Mouse (Mus musculus) ES-E14 (cell line): ENCODE data around the gene Eps8l1. TPM values are rescaled to one million over a fixed set of nuclear protein-coding genes. Genes with fewer than 3 reads are reported as not detected.

ENCODE experiments used
- DNase-seq: peaks from one replicate; pipeline ENCODE4 v3.0.0-alpha.2; 2013; ENCODE audit warnings: low read depth, low spot score
- H3K27ac ChIP-seq: 2 replicates; pipeline ENCODE4 v1.5.1; 2012; ENCODE audit warnings: low read depth, mild to moderate bottlenecking, low read length, moderate library complexity, mixed read lengths; ENCODE audit not compliant: poor library complexity, insufficient read depth, severe bottlenecking
- H3K36me3 ChIP-seq: 2 replicates; pipeline ENCODE4 v1.6.1; 2012; ENCODE audit warnings: mild to moderate bottlenecking, low read length, moderate library complexity, mixed read lengths; ENCODE audit not compliant: control insufficient read depth, poor library complexity, insufficient read depth, severe bottlenecking
- H3K4me1 ChIP-seq, 2 experiments: fragments of 150-350 bp in 1 of 2; sonication (generic) in 1 of 2; 2 replicates each; pipeline ENCODE4 v1.6.1; 2012; ENCODE audit warnings: low read length in 2 of 2, mild to moderate bottlenecking in 1 of 2, mixed read lengths in 1 of 2; ENCODE audit not compliant: control insufficient read depth in 2 of 2, insufficient read depth in 2 of 2, poor library complexity in 1 of 2
- H3K4me3 ChIP-seq, 2 experiments: fragments of 150-350 bp in 1 of 2; sonication (generic) in 1 of 2; 2 replicates each; pipeline ENCODE4 v1.5.1; 2012; ENCODE audit warnings: low read length in 2 of 2, low read depth in 1 of 2, mild to moderate bottlenecking in 1 of 2, mixed read lengths in 1 of 2; ENCODE audit not compliant: insufficient read depth in 1 of 2, poor library complexity in 1 of 2, severe bottlenecking in 1 of 2
- H3K9ac ChIP-seq: 2 replicates; pipeline ENCODE4 v1.6.1; 2012; ENCODE audit warnings: low read depth, mild to moderate bottlenecking, low read length, mixed read lengths; ENCODE audit not compliant: poor library complexity, insufficient read depth, severe bottlenecking
- H3K9me3 ChIP-seq: fragments of 150-350 bp; sonication (generic); 2 replicates; pipeline ENCODE4 v1.6.1; 2012; ENCODE audit warnings: low read depth, mild to moderate bottlenecking, low read length; ENCODE audit not compliant: control insufficient read depth, insufficient read depth
- CHD2 ChIP-seq: IDR thresholded peaks from 2 replicates; pipeline ENCODE4 v1.6.1; 2014; ENCODE audit warnings: mild to moderate bottlenecking, low read depth, low read length, inconsistent platforms
- HCFC1 ChIP-seq: IDR thresholded peaks from 2 replicates; pipeline ENCODE4 v1.6.1; 2012; ENCODE audit warnings: low read length, inconsistent platforms, borderline replicate concordance; ENCODE audit not compliant: insufficient read depth
- MAFK ChIP-seq: IDR thresholded peaks from 2 replicates; pipeline ENCODE4 v1.6.1; 2014; ENCODE audit warnings: mild to moderate bottlenecking, low read depth, low read length, inconsistent platforms; ENCODE audit not compliant: insufficient read depth
- ZC3H11A ChIP-seq: IDR thresholded peaks from 2 replicates; pipeline ENCODE4 v1.6.1; 2012; ENCODE audit warnings: low read depth, mild to moderate bottlenecking, inconsistent platforms, low read length, borderline replicate concordance
- ZNF384 ChIP-seq: IDR thresholded peaks from 2 replicates; pipeline ENCODE4 v1.6.1; 2012; ENCODE audit warnings: low read depth, low read length, inconsistent platforms
- in situ Hi-C, 2 experiments: fragments of 600-800 bp; cut with MboI; formaldehyde crosslinking; loops; one replicate each; pipeline ENCODE4 v1.15.1; 2025; ENCODE audit warnings: low sequenced_read_pairs in 2 of 2, inconsistent platforms in 1 of 2; ENCODE audit not compliant: unreplicated experiment in 2 of 2
- total RNA-seq: library from RNA; depleted of rRNA; stranded (reverse); fragments of 300-350 nt; gene quantifications from 2 replicates; pipeline ENCODE4 v1.2.3, GENCODE M21; 2012

The Eps8l1 gene
- total RNA-seq, 1 experiment, result 0.18 TPM

DNA sequence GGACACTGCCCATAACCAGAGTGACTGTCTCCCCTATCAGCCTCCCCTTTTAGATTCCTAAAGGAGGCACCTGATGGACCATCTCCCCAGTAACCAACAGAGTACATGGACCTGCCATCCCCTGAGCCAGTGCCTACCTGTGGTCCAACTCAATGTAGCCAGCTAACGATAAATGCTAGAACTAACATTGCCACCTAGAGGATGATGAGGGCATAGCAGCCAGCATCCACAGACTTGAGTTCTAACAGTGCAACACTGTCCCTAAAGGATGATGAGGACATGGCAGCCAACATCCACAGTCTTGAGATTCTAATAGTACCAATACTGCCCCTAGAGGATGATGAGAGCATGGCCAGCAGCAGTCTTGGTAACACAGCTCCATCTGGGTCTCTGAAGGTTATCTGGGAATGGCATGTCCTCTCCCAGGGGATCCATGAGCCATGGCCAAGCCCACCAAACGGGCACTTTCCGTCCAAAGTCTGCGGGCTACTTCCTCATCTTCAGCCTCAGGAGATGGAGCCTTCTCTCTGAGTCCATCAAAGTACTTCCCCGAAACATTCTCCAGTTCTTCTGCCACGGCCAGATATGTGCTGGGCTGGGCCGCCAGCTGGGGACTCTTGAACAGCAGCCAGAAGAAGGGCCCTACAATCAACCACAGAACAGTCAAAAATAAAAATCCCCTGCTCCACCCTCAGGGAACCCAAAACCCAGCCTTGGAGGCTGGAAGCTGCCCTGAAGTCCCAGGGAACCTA is 33.1 kb upstream of the Eps8l1 start:
- in situ Hi-C loops, result loop anchor here in 1 of 2 experiments (25.0 kb wide), 1 partner anchor 290 kb away; the partner anchor contains the start of gene Leng8
- no peak overlapping the region for H3K9ac ChIP-seq
- TF ChIP-seq CHD2 (no peak), HCFC1 (peak; percentile 75), ZNF384 (peak; percentile 67), MAFK (no peak), ZC3H11A (peak; percentile 99)
- peaks cover 45% of the 10 kb centered on the region for H3K36me3 ChIP-seq
- H3K27ac ChIP-seq, result no peak overlapping the region
- peak; percentile 96 for DNase-seq
- H3K9me3 ChIP-seq, result no peaks in the 10 kb centered on the region
- no peaks in the 10 kb centered on the region for H3K4me1 ChIP-seq
- H3K4me3 ChIP-seq, result no peak overlapping the region

DNA sequence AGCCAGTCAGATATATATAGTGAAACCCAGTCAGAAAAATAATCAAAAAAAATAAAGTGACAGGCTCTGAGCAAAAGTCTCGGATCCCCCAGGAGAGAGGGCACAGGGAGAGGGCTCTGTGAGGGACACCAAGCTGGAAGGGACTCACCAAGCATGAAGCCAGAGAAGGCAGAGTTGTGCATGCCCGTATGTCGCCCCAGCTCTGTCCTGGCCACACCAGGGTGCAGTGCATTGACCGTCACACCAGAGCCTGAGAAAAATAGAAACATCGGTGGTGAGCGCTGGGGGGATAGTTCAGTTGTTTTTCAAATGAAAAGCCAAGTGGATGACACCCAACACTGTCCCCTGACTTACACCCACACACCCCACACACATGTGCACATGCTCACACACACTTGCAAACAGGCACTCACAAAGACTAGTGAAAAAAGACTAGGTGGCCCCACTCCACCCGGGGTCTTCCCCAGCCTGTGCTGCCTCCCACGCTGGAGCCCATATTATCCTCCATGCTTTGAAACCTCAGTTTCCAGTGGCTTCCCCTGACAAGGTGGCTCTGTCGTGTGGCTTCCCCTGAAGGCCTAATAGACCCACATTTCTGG is 30.1 kb upstream of the Eps8l1 start:
- Histone ChIP-seq H3K27ac (no peak overlapping the region), H3K4me1 (no peaks in the 10 kb centered on the region), H3K9me3 (no peaks in the 10 kb centered on the region), H3K9ac (no peak overlapping the region), H3K36me3 (peaks cover 56% of the 10 kb centered on the region), H3K4me3 (no peak overlapping the region)
- no peak for TF ChIP-seq HCFC1
- TF ChIP-seq ZC3H11A, result no peak
- TF ChIP-seq ZNF384, result no peak
- TF ChIP-seq CHD2, result no peak
- TF ChIP-seq MAFK, result no peak
- DNase-seq, result no peak
- in situ Hi-C loops, result loop anchor here in 1 of 2 experiments (25.0 kb wide), 1 partner anchor 293 kb away; the partner anchor contains the start of gene Leng8

GRCm38 (mm10) chr7:4431548-4431947 is 28.9 kb upstream of the Eps8l1 start:
- DNase-seq, result peak; percentile 64
- Histone ChIP-seq H3K27ac (no peak overlapping the region), H3K4me3 (no peak overlapping the region), H3K36me3 (peaks cover 51% of the 10 kb centered on the region), H3K9ac (no peak overlapping the region), H3K9me3 (no peaks in the 10 kb centered on the region), H3K4me1 (no peaks in the 10 kb centered on the region)
- in situ Hi-C loops, result loop anchor here in 1 of 2 experiments (25.0 kb wide), 1 partner anchor 294 kb away; the partner anchor contains the start of gene Leng8
- TF ChIP-seq ZC3H11A, result peak; percentile 65; the same call in 1 of the 2 replicates
- TF ChIP-seq ZNF384, result no peak

DNA sequence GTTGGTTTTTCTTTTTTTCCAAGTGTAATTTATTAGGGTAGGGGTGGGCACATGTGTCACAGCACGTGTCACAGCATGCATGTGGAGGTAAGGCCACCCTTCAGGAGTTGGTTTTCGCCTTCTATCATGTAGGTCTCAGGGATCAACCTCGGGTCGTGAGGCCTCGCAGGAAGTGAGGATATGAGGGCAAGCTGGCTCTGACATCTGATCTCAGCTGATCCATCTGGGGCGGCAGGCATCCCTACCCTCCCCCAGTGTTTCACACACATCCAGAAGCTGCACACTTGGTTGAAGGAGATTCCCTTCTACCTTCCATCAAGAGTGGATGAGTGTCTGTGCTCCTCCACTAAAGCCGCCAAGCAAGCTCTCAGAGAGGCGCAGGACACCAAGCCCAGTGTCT is 28.4 kb upstream of the Eps8l1 start:
- in situ Hi-C loops, result loop anchor here in 1 of 2 experiments (25.0 kb wide), 1 partner anchor 295 kb away; the partner anchor contains the start of gene Leng8
- DNase-seq, result no peak
- H3K36me3 ChIP-seq, result peaks cover 49% of the 10 kb centered on the region
- no peak overlapping the region for H3K9ac ChIP-seq
- TF ChIP-seq CHD2 (no peak), ZNF384 (no peak), MAFK (no peak), ZC3H11A (no peak), HCFC1 (no peak)
- H3K27ac ChIP-seq, result no peak overlapping the region
- H3K9me3 ChIP-seq, result no peaks in the 10 kb centered on the region
- no peaks in the 10 kb centered on the region for H3K4me1 ChIP-seq
- no peak overlapping the region for H3K4me3 ChIP-seq
